Mouse (Mus musculus) cerebellum, adult 2 months (tissue): ENCODE measurements around the gene Col17a1.

Source experiments
- CTCF ChIP-seq: fragments of 200-500 bp; IDR thresholded peaks from 2 replicates; pipeline ENCODE4 v1.5.1; 2011; ENCODE audit warnings: low read depth, mild to moderate bottlenecking, control low read depth, low read length, moderate library complexity, borderline replicate concordance; ENCODE audit not compliant: insufficient read depth
- POLR2A ChIP-seq: fragments of 200-500 bp; IDR thresholded peaks from 2 replicates; pipeline ENCODE4 v1.6.1; 2011; ENCODE audit warnings: low read length, control low read depth, borderline replicate concordance; ENCODE audit not compliant: insufficient read depth

DNA sequence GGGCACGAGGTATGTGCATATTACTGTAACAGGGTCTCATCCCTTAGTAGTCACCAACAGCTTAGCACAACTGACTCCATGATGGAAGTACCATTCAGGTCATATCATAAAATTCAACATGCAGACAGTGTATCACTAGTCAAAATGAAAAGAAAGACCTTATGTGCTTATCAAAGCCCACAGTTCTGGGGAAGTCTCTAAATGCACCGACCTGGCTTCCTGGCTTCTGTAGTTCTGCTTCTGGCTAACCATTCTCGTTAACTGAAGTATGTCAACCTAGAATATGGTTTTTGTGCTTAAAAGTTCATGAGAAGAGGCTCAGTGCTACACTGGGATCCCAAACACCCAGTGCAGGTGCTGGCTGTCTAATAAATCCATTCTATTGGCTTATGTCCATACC is 27.3 kb upstream of the Col17a1 start:
- TF ChIP-seq POLR2A (no peak), CTCF (no peak)
